In the genomic region with DNA sequence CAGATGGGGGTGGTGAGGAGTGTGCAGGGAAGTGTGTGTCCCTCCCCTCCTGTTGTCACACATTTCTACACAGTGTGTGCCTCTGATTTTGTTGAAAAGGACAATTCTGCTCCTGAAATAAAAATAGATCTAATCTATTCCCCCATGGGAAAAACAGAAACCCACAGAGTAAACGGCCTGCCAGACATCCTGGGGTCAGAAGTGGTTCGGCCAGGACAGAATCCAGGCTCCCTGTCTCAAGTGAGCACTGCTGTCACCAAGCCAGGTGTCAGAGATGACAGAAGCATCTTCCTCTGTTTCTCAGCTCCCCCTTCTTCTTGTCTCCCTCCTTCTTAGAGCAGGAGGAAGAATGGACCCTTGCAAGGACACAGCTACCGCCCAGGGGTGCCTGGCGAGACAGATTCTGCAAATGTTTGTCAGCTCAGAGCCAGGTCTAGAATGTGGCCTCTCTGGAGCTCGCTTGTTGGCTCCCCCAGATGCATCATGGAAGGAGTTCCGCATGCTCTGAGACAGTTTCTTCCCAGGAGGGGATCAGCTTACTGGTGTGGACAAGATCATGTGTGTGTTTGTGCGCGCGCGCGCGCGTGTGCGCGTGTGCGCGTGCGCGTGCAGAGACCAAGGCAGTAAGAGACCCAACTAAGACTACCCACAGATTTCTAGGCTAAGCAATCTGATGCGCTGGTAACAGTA, we compare ENCODE assay signal across 9 mouse cellular contexts. TPM values are rescaled to one million over a fixed set of nuclear protein-coding genes. Genes with fewer than 3 reads are reported as not detected.
DNase-seq lines count a peak whose midpoint lies in the region; ATAC-seq and TF ChIP-seq lines count a peak whose summit lies in the region.
"Had no signal": no experiment of that assay in that cellular context is flagged by ENCODE, and none has a peak within 500 bp of the region (broad histone marks: within the 10 kb centered on the region; RNA-seq: fewer than 3 reads in every experiment).

No protein-coding gene starts in this region.

- no peak for ATAC-seq in intestine, embryonic 15.5 days

- no peak overlapping the region for H3K4me3 ChIP-seq in layer of hippocampus, adult 2 months
- no peak overlapping the region for H3K4me3 ChIP-seq in embryonic facial prominence, embryonic 10.5 days
- no peak overlapping the region for H3K4me3 ChIP-seq in intestine, embryonic 15.5 days (replicated peaks)

- H3K9ac ChIP-seq in intestine, embryonic 15.5 days: no peak overlapping the region
- H3K9ac ChIP-seq: liver, embryonic 14.5 days had no signal

- 84% methylated on average over 20 of the region's 20 CpGs for WGBS in embryonic facial prominence, embryonic 10.5 days
- 81% methylated on average over 20 of the region's 20 CpGs for WGBS in intestine, embryonic 15.5 days

- H3K27ac ChIP-seq in layer of hippocampus, adult 2 months: peak overlapping the region; percentile 2; the same call in 1 of the 2 replicates
- peak overlapping the region; percentile 83 for H3K27ac ChIP-seq in embryonic facial prominence, embryonic 10.5 days (replicated peaks)
- peak overlapping the region; percentile 24; the same call in 1 of the 2 replicates for H3K27ac ChIP-seq in intestine, embryonic 15.5 days
- H3K27ac ChIP-seq: liver, embryonic 14.5 days had no signal

- DNase-seq in layer of hippocampus, adult 2 months (ENCODE audit: low spot score in 2 of 2): no peak
- no peak for DNase-seq in layer of hippocampus, adult 9-11 months
- no peak for DNase-seq in embryonic facial prominence, embryonic 10.5 days (ENCODE audit: low spot score)
- DNase-seq in gastrocnemius, postnatal 14 days: peak; percentile 44
- DNase-seq in embryo, embryonic 10.5 days (ENCODE audit: low spot score): no peak
- no peak for DNase-seq in urinary bladder, postnatal 14 days (ENCODE audit: low spot score)
- no peak for DNase-seq in layer of hippocampus, postnatal 14 days (ENCODE audit: low spot score in 2 of 2)

- no peak overlapping the region for H3K4me2 ChIP-seq in intestine, embryonic 15.5 days (replicated peaks)

- no peaks in the 10 kb centered on the region for H3K36me3 ChIP-seq in embryonic facial prominence, embryonic 10.5 days (replicated peaks)
- H3K36me3 ChIP-seq in intestine, embryonic 15.5 days: no peaks in the 10 kb centered on the region

- H3K4me1 ChIP-seq in embryonic facial prominence, embryonic 10.5 days: peaks cover 43% of the 10 kb centered on the region
- peaks cover 24% of the 10 kb centered on the region for H3K4me1 ChIP-seq in intestine, embryonic 15.5 days (replicated peaks)

- no peaks in the 10 kb centered on the region for H3K27me3 ChIP-seq in embryonic facial prominence, embryonic 10.5 days (replicated peaks; ENCODE audit: low read depth, poor library complexity, severe bottlenecking)
- H3K27me3 ChIP-seq in intestine, embryonic 15.5 days (replicated peaks): no peaks in the 10 kb centered on the region

- intact Hi-C loops in gastrocnemius, postnatal 14 days (cut with DNase I; ENCODE audit: low total_unique reads): no loop called here

- no peaks in the 10 kb centered on the region for H3K9me3 ChIP-seq in embryonic facial prominence, embryonic 10.5 days
- H3K9me3 ChIP-seq in intestine, embryonic 15.5 days: no peaks in the 10 kb centered on the region

- TF ChIP-seq CTCF in layer of hippocampus, adult 2 months (conservative IDR thresholded peaks at IDR 0.05): no peak

RNA-seq across cellular contexts. Expression of a gene that starts 29.5 kb away (rescaled TPM):
- 100 to 1,000 TPM; 142 to 158 TPM for total RNA-seq in layer of hippocampus, adult 2 months (2021)
- polyA plus RNA-seq in embryonic facial prominence, embryonic 10.5 days (2016; fragmentation: Nextera tagmentation; extraction: Ambion mirVana): 18.9 and 21.6 TPM in 2 replicates
- under 1 TPM; 0.62 to 0.97 TPM for total RNA-seq in gastrocnemius, postnatal 14 days (2021)
- 8.6 and 10.0 TPM in 2 replicates for polyA plus RNA-seq in intestine, embryonic 15.5 days (2015; fragmentation: Nextera tagmentation; extraction: Ambion mirVana)
- total RNA-seq in layer of hippocampus, postnatal 14 days (2021): 100 to 1,000 TPM; 138 to 146 TPM

Comparison
In these comparisons a context has a peak if more than half of its experiments do, and no peak if none do; other contexts are left out.
1. H3K27ac ChIP-seq: peak in every context shown above with its lines; median percentile 83 in embryonic facial prominence, embryonic 10.5 days; 24 in intestine, embryonic 15.5 days; 2 in layer of hippocampus, adult 2 months.
2. RNA of a gene that starts 29.5 kb away (total RNA-seq): 142 to 158 TPM in layer of hippocampus, adult 2 months and 138 to 146 TPM in layer of hippocampus, postnatal 14 days; 0.62 to 0.97 TPM in gastrocnemius, postnatal 14 days; every median in the first group is over 10 times any median in the second.